Mouse (Mus musculus) CH12.LX (cell line): ENCODE measurements at regions not wholly inside any gene's neighbourhood (a gene's known extent, or its start where the extent isn't known, plus 50 kb on each side); places are given as distances from the start of the nearest gene placed in this dataset.

ENCODE experiments used
- CTCF ChIP-seq, 2 experiments: IDR thresholded peaks in 1 of 2; conservative IDR thresholded peaks in 1 of 2; 2 replicates each; pipeline ENCODE4 v1.5.1; 2011 to 2012; ENCODE audit warnings: low read depth in 2 of 2, low read length in 2 of 2, improper control_type of control experiment in 1 of 2, inconsistent platforms in 1 of 2, mild to moderate bottlenecking in 1 of 2, moderate library complexity in 1 of 2
- EP300 ChIP-seq: IDR thresholded peaks from 2 replicates; pipeline ENCODE4 v1.6.1; 2011; ENCODE audit warnings: low read length, improper control_type of control experiment
- GABPA ChIP-seq: IDR thresholded peaks from 2 replicates; pipeline ENCODE4 v1.6.1; 2012; ENCODE audit warnings: low read depth, low read length, improper control_type of control experiment, inconsistent platforms; ENCODE audit not compliant: insufficient replicate concordance
- POLR2A ChIP-seq: IDR thresholded peaks from 2 replicates; pipeline ENCODE4 v1.6.1; 2011; ENCODE audit warnings: low read depth, mild to moderate bottlenecking, improper control_type of control experiment, low read length
- SIN3A ChIP-seq: IDR thresholded peaks from 2 replicates; pipeline ENCODE4 v1.6.1; 2012; ENCODE audit warnings: low read length, improper control_type of control experiment, inconsistent platforms

GRCm38 (mm10) chr6:101617295-101617694, 239.6 kb upstream of the Pdzrn3 start:
- TF ChIP-seq EP300 (no peak), CTCF (conservative IDR thresholded peaks at IDR 0.05 in 1 of 2, IDR thresholded peaks at IDR 0.05 in 1 of 2; ENCODE audit: low read depth in 2 of 2, low read length in 2 of 2) (no peak), GABPA (no peak), SIN3A (no peak), POLR2A (no peak)
